ENCODE assay signal across 13 mouse cellular contexts in genomic region chr7:113075371-113075770, GRCm38 (mm10).
"Had no signal": no experiment of that assay in that cellular context is flagged by ENCODE, and none has a peak within 500 bp of the region (broad histone marks: within the 10 kb centered on the region; RNA-seq: fewer than 3 reads in every experiment).

No protein-coding gene starts in this region.

- H3K27ac ChIP-seq: lung, embryonic 15.5 days; macrophage; midbrain, embryonic 13.5 days; midbrain, embryonic 15.5 days; neural tube, embryonic 12.5 days had no signal

- H3K4me3 ChIP-seq: lung, embryonic 15.5 days; megakaryocyte, embryonic 14.5 days; midbrain, embryonic 13.5 days; midbrain, embryonic 15.5 days; neural tube, embryonic 12.5 days had no signal

- H3K9ac ChIP-seq: lung, embryonic 15.5 days; midbrain, embryonic 13.5 days; midbrain, embryonic 15.5 days; neural tube, embryonic 12.5 days had no signal

- H3K36me3 ChIP-seq: lung, embryonic 15.5 days; midbrain, embryonic 13.5 days; midbrain, embryonic 15.5 days; neural tube, embryonic 12.5 days had no signal

- DNase-seq: lung, adult 2 months; lung, postnatal 14 days; lung, postnatal 36 days; right cerebral cortex, postnatal 14 days; thymus, adult 18-20 months; thymus, postnatal 14 days; thymus, postnatal 36 days had no signal

- H3K4me1 ChIP-seq: lung, embryonic 15.5 days; megakaryocyte, embryonic 14.5 days had no signal

- H3K27me3 ChIP-seq: lung, embryonic 15.5 days; megakaryocyte, embryonic 14.5 days; midbrain, embryonic 13.5 days; midbrain, embryonic 15.5 days; neural tube, embryonic 12.5 days had no signal
